Comparison of ENCODE assay signal across 10 mouse cellular contexts in genomic region chr5:134229391-134229790, GRCm38 (mm10). TPM values are rescaled to one million over a fixed set of nuclear protein-coding genes. Genes with fewer than 3 reads are reported as not detected.
DNase-seq lines count a peak whose midpoint lies in the region; ATAC-seq lines count a peak whose summit lies in the region.
"Had no signal": no experiment of that assay in that cellular context is flagged by ENCODE, and none has a peak within 500 bp of the region (broad histone marks: within the 10 kb centered on the region; RNA-seq: fewer than 3 reads in every experiment).

Gene Ncf1 (minus strand): TSS chr5:134229625.

- H3K27ac ChIP-seq in forebrain, embryonic 10.5 days = peak within 1 kb of the TSS; percentile 59; the same call in 1 of the 2 replicates
- no peak within 1 kb of the TSS for H3K27ac ChIP-seq in forebrain, embryonic 16.5 days (ENCODE audit: low read length)

- H3K4me2 ChIP-seq in forebrain, embryonic 16.5 days (ENCODE audit: low read length) = no peak within 1 kb of the TSS

- WGBS in forebrain, embryonic 10.5 days = 84% methylated on average over 7 of the region's 7 CpGs
- WGBS in forebrain, embryonic 16.5 days = 84% methylated on average over 7 of the region's 7 CpGs

- ATAC-seq in forebrain, embryonic 16.5 days = no peak

- no peaks in the 10 kb centered on the region for H3K27me3 ChIP-seq in forebrain, embryonic 10.5 days (ENCODE audit: poor library complexity, severe bottlenecking)
- no peaks in the 10 kb centered on the region for H3K27me3 ChIP-seq in forebrain, embryonic 16.5 days (replicated peaks; ENCODE audit: control insufficient read depth, insufficient read depth, low read length)

- no peaks in the 10 kb centered on the region for H3K9me3 ChIP-seq in forebrain, embryonic 10.5 days
- no peaks in the 10 kb centered on the region for H3K9me3 ChIP-seq in forebrain, embryonic 16.5 days (ENCODE audit: control insufficient read depth, low read length)

- H3K4me1 ChIP-seq in forebrain, embryonic 10.5 days = peaks cover 43% of the 10 kb centered on the region
- no peaks in the 10 kb centered on the region for H3K4me1 ChIP-seq in forebrain, embryonic 16.5 days (replicated peaks; ENCODE audit: control insufficient read depth, insufficient read depth, low read length)

- H3K36me3 ChIP-seq in forebrain, embryonic 10.5 days (replicated peaks) = no peaks in the 10 kb centered on the region
- no peaks in the 10 kb centered on the region for H3K36me3 ChIP-seq in forebrain, embryonic 16.5 days (ENCODE audit: control insufficient read depth, insufficient read depth)

- H3K9ac ChIP-seq in forebrain, embryonic 16.5 days (replicated peaks; ENCODE audit: low read depth, low read length) = no peak within 1 kb of the TSS

- no peak for DNase-seq in forebrain, embryonic 10.5 days (ENCODE audit: extremely low spot score, low spot score)
- DNase-seq in A20 (ENCODE audit: low read depth, low spot score) = peak; percentile 91
- DNase-seq in gonadal fat pad, adult 2 months (ENCODE audit: low read depth) = no peak
- peak; percentile 61 to 64 for DNase-seq in lung, postnatal 4 days
- DNase-seq in adipocyte (ENCODE audit: low spot score) = no peak
- DNase-seq in right cerebral cortex, postnatal 25 days = no peak
- no peak for DNase-seq in urinary bladder, postnatal 25 days (ENCODE audit: low spot score)
- DNase-seq: adrenal gland, postnatal 25 days had no signal

- H3K4me3 ChIP-seq in forebrain, embryonic 10.5 days = no peak within 1 kb of the TSS
- H3K4me3 ChIP-seq in forebrain, embryonic 16.5 days (replicated peaks; ENCODE audit: low read length) = no peak within 1 kb of the TSS
- H3K4me3 ChIP-seq: erythroblast, embryonic 14.5 days had no signal

RNA-seq across cellular contexts. Expression of gene Ncf1, which starts in this region (rescaled TPM):
- polyA plus RNA-seq in forebrain, embryonic 10.5 days (2016; fragmentation: Nextera tagmentation; extraction: Ambion mirVana) = 2.4 TPM in 2 replicates
- 1.8 and 2.7 TPM in 2 replicates for polyA plus RNA-seq in forebrain, embryonic 16.5 days (2015; fragmentation: Nextera tagmentation; extraction: Ambion mirVana)
- 14.1 and 14.6 TPM in 2 replicates for polyA plus RNA-seq in gonadal fat pad, adult 2 months (2012; rRNA removed)

Comparison
In these comparisons a context has a peak if more than half of its experiments do, and no peak if none do; other contexts are left out.
1. DNase-seq: peak in A20 (single experiment) and lung, postnatal 4 days (2 of 2); none in forebrain, embryonic 10.5 days (single experiment), gonadal fat pad, adult 2 months (single experiment), adipocyte (single experiment), right cerebral cortex, postnatal 25 days (single experiment) and urinary bladder, postnatal 25 days (single experiment).